Mouse (Mus musculus) intestine, postnatal 0 days (tissue): ENCODE data around the gene Tmem175. TPM values are rescaled to one million over a fixed set of nuclear protein-coding genes. Genes with fewer than 3 reads are reported as not detected.

ENCODE experiments used
- ATAC-seq: fragments of 200-750 bp; cut with Nextera tagmentation; 2 replicates; pipeline ENCODE4 v1.8.0; 2017; ENCODE audit warnings: mild to moderate bottlenecking, moderate TSS enrichment, moderate library complexity
- H3K27ac ChIP-seq: fragments of 300-500 bp; sonication (generic); 2 replicates; pipeline ENCODE4 v1.5.1; 2014; ENCODE audit warnings: mild to moderate bottlenecking, low read depth, low read length, moderate library complexity
- H3K27me3 ChIP-seq: fragments of 300-500 bp; sonication (generic); replicated peaks from 2 replicates; pipeline ENCODE4 v1.6.1; 2014; ENCODE audit warnings: low read length, mixed read lengths; ENCODE audit not compliant: control insufficient read depth, insufficient read depth
- H3K36me3 ChIP-seq: fragments of 300-500 bp; sonication (generic); 2 replicates; pipeline ENCODE4 v1.6.1; 2014; ENCODE audit warnings: mild to moderate bottlenecking, moderate library complexity; ENCODE audit not compliant: control insufficient read depth, insufficient read depth
- H3K4me1 ChIP-seq: fragments of 300-500 bp; sonication (generic); replicated peaks from 2 replicates; pipeline ENCODE4 v1.6.1; 2014; ENCODE audit warnings: antibody characterized with exemption, low read length, mixed read lengths; ENCODE audit not compliant: control insufficient read depth, insufficient read depth
- H3K4me2 ChIP-seq: fragments of 300-500 bp; sonication (generic); replicated peaks from 2 replicates; pipeline ENCODE4 v1.6.1; 2014; ENCODE audit warnings: low read depth, mild to moderate bottlenecking, moderate library complexity
- H3K4me3 ChIP-seq: fragments of 300-500 bp; sonication (generic); 2 replicates; pipeline ENCODE4 v1.5.1; 2014; ENCODE audit warnings: low read depth, low read length
- H3K9ac ChIP-seq: fragments of 300-500 bp; sonication (generic); 2 replicates; pipeline ENCODE4 v1.6.1; 2014; ENCODE audit warnings: mild to moderate bottlenecking, low read depth, low read length
- H3K9me3 ChIP-seq: fragments of 300-500 bp; sonication (generic); 2 replicates; pipeline ENCODE4 v1.6.1; 2016; ENCODE audit warnings: mixed run types; ENCODE audit not compliant: control insufficient read depth
- CTCF ChIP-seq: sonication (generic); IDR thresholded peaks from 2 replicates; pipeline ENCODE4 v1.5.1; 2016; ENCODE audit warnings: low read depth, mild to moderate bottlenecking, control low read depth, antibody characterized with exemption, moderate library complexity
- WGBS: fragments of 180-500 bp; shearing (Covaris S2); extraction: QIAGEN DNeasy Blood & Tissue Kit; methylation state at CpG from one replicate; pipeline ENCODE4 v1.1.7; 2014; 5-methylcytosine and 5-hydroxymethylcytosine counted together
- polyA plus RNA-seq: library from polyadenylated mRNA; unstranded; fragments of >200 nt; fragmentation: Nextera tagmentation; extraction: Ambion mirVana; gene quantifications from 2 replicates; pipeline ENCODE4 v1.2.1, GENCODE M21; 2015

The Tmem175 gene
- polyA plus RNA-seq, 1 experiment from 2014 or later, result 19.4 TPM

DNA sequence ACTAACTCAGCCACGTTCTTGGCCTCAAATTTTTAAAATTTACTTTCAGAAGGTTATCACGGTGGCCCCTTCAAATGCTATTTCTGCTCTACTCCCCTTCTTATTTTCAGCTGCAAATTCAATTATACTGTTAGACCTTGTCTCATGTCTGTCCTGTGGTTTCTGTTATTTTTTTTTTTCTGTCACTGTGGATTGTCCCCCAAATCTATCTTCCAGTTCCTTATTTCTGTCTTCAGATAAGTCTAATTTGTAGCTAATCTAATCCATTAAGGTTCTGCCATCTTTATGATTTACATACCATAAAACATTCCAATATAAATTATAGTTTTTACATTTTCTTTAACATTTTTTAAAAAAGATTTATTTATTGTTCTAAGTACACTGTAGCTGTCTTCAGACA lies 37.8 kb downstream of the Tmem175 start:
- no peak overlapping the region for H3K4me2 ChIP-seq
- H3K4me1 ChIP-seq, result peaks cover 7% of the 10 kb centered on the region; the same call in 1 of the 2 replicates
- H3K4me3 ChIP-seq, result no peak overlapping the region
- TF ChIP-seq CTCF, result no peak
- H3K9me3 ChIP-seq, result no peaks in the 10 kb centered on the region
- no peaks in the 10 kb centered on the region for H3K27me3 ChIP-seq
- WGBS, result 78% methylated on average over 2 of the region's 2 CpGs
- H3K9ac ChIP-seq, result no peak overlapping the region
- no peak overlapping the region for H3K27ac ChIP-seq
- ATAC-seq, result no peak
- peaks cover 9% of the 10 kb centered on the region; the same call in 1 of the 2 replicates for H3K36me3 ChIP-seq

DNA sequence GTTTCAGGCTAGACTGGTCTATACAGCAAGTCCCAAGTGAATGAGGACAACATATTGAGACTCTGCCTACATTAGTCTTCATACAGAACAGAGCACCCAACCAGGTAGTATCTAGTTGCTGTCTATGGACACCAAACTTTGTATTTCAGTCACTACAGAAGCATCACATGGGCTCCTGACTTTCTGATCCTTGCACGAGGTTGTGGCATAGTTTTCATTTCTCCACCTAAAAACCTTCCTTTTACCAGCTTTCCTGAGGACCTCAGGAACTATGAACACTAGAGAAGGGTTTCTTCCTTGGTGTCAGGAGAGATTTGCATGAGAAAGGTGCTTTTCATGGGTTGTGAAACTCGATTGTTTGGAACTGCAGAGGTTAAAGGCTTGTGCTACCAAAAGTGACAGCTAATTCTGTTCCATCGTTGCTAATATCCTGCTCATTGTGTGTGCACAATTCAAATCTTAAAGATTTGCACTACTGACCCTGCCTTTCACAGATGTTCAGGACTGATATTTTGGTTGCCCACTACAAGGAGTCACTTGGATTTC lies 38.9 kb downstream of the Tmem175 start:
- Histone ChIP-seq H3K9me3 (no peaks in the 10 kb centered on the region), H3K27me3 (no peaks in the 10 kb centered on the region), H3K4me1 (peaks cover 7% of the 10 kb centered on the region; the same call in 1 of the 2 replicates), H3K4me3 (peak overlapping the region; percentile 49), H3K9ac (peak overlapping the region; percentile 81), H3K27ac (peak overlapping the region; percentile 84), H3K4me2 (peak overlapping the region; percentile 86), H3K36me3 (peaks cover 12% of the 10 kb centered on the region; the same call in 1 of the 2 replicates)
- no peak for TF ChIP-seq CTCF
- no peak for ATAC-seq
- 12% methylated on average over 3 of the region's 3 CpGs for WGBS

DNA sequence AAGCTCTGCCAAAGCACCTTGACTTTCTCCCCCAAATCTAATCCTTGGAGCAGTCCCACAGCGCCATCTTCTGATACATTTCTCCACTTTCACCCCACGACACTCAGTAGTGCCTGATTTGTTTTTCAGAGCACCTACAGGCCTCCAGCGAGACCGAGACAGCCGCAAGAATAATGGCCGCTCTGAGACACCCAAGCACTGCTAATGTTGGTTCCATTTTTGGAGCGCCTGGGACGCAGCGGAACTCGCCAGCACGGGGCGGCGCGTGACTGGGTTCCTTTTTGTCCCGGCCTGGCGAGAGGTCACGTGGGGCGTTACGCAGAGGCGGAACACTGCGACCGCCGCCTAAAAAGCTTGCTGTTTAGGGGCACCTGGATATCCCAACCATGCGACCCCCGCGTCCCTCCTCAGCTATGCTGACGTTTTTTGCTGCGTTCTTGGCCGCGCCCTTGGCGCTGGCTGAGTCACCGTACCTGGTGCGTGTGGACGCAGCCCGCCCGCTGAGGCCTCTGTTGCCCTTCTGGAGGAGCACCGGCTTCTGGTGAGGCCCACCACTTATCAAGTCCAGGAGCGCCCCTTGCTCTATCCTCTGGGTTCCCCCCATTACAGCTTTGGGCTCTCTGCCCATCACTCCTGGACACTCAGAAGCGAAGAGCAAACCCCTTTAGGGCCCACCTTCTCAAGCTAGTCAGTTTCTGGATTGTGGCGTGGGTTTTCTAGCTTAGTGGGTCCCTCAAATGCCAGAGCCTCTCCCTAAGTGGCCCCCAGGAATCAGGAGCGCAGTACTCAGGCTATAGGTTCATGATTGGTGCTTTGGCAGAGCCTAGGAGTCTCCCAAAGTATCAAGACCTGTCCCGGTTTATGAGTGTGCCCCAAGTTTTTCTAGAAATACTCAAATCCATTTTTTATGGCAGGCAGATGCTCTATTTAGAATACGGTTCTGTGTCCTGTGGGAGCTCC lies 39.7 kb downstream of the Tmem175 start, which contains the start of gene Dgkq:
TSS of gene Dgkq (minus strand) at position 696 of the 960 bp plus-strand sequence.
- H3K36me3 ChIP-seq, result peaks cover 17% of the 10 kb centered on the region; the same call in 1 of the 2 replicates
- H3K4me3 ChIP-seq, result peak within 1 kb of the TSS; percentile 49
- WGBS, result 4% methylated on average over 43 of the region's 43 CpGs
- no peaks in the 10 kb centered on the region for H3K27me3 ChIP-seq
- no peaks in the 10 kb centered on the region for H3K9me3 ChIP-seq
- TF ChIP-seq CTCF, result peak; percentile 90
- peaks cover 7% of the 10 kb centered on the region; the same call in 1 of the 2 replicates for H3K4me1 ChIP-seq
- peak within 1 kb of the TSS; percentile 86 for H3K4me2 ChIP-seq
- ATAC-seq, result peak; percentile 76
- peak within 1 kb of the TSS; percentile 81 for H3K9ac ChIP-seq
- peak within 1 kb of the TSS; percentile 84 for H3K27ac ChIP-seq

DNA sequence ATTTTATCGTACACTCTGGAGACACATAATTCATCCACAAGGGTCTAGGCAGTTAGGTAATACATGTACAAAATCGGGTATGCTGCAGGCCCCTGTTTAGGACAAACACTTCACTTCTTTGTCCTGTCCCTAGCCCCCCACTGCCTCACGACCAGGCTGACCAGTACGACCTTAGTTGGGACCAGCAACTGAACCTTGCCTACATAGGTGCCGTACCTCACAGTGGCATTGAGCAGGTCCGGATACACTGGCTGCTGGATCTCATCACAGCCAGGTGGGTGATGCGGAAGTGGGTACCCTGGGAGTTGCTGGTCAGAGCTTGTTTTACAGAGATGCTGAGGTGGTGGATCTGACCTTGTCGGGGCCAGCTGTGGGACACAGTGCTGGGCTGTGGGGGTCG lies 40.4 kb downstream of the Tmem175 start:
- ATAC-seq, result no peak
- Histone ChIP-seq H3K27ac (no peak overlapping the region), H3K9ac (no peak overlapping the region), H3K27me3 (no peaks in the 10 kb centered on the region), H3K4me1 (peaks cover 7% of the 10 kb centered on the region; the same call in 1 of the 2 replicates), H3K36me3 (peaks cover 17% of the 10 kb centered on the region; the same call in 1 of the 2 replicates), H3K9me3 (no peaks in the 10 kb centered on the region), H3K4me3 (peak overlapping the region; percentile 49; the same call in 1 of the 2 replicates), H3K4me2 (peak overlapping the region; percentile 86)
- no peak for TF ChIP-seq CTCF
- 75% methylated on average over 9 of the region's 9 CpGs for WGBS

DNA sequence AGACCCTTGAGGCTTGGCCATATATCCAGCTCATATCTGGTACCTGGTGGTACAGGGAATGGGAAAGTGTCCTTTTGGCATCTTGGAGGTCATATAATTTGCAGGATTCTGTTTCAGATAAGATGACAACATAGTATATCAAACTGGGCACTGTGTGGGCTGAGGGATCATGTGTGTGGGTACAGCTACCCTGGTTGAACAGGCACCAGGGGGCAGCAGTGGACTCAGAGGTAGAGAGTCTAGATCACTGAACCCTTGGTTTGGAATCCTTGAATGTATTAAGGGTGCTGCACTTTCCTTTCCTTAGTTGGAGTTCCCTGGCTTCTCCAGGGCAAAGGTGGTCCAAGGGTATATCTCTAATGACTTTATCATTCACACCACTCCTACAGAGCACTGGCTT lies 41.2 kb downstream of the Tmem175 start:
- Histone ChIP-seq H3K4me3 (no peak overlapping the region), H3K27me3 (no peaks in the 10 kb centered on the region), H3K4me2 (no peak overlapping the region), H3K9ac (no peak overlapping the region), H3K9me3 (no peaks in the 10 kb centered on the region), H3K4me1 (peaks cover 7% of the 10 kb centered on the region; the same call in 1 of the 2 replicates), H3K27ac (no peak overlapping the region), H3K36me3 (peaks cover 17% of the 10 kb centered on the region; the same call in 1 of the 2 replicates)
- ATAC-seq, result peak; percentile 58
- peak; percentile 82 for TF ChIP-seq CTCF

DNA sequence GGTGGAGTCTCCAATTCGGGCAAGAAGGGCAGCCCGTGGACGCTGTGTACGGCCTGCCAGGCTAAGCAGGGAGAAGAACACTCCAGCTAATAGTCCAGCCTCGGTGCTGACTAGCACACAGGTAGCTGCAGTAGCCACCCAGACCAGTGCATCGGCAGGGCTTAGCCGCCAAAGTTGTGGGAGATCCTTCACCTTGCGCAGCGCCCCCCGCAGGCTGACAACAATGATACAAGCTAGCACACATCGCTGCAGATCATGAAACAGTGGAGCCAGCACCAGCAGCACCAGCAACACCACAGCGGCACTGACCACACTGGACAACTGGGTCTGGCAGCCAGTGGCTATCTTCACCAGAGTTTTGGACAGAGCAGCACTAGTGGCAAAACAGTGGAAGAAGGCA lies 42.2 kb downstream of the Tmem175 start:
- TF ChIP-seq CTCF, result peak; percentile 33; the same call in 1 of the 2 replicates
- Histone ChIP-seq H3K4me1 (peaks cover 11% of the 10 kb centered on the region), H3K9ac (no peak overlapping the region), H3K4me3 (no peak overlapping the region), H3K27ac (no peak overlapping the region), H3K9me3 (no peaks in the 10 kb centered on the region), H3K36me3 (peaks cover 17% of the 10 kb centered on the region; the same call in 1 of the 2 replicates), H3K27me3 (no peaks in the 10 kb centered on the region), H3K4me2 (no peak overlapping the region)
- no peak for ATAC-seq
- 92% methylated on average over 12 of the region's 12 CpGs for WGBS
